Mouse (Mus musculus) CH12.LX (cell line): ENCODE measurements around the gene Zfp827. TPM values are rescaled to one million over a fixed set of nuclear protein-coding genes. Genes with fewer than 3 reads are reported as not detected.

Experiments
- DNase-seq: peaks from one replicate; pipeline ENCODE4 v3.0.0-alpha.2; 2013; ENCODE audit errors: extremely low read depth
- H3K27ac ChIP-seq: 2 replicates; pipeline ENCODE4 v1.5.1; 2012; ENCODE audit warnings: low read depth, mild to moderate bottlenecking, control low read depth, moderate library complexity; ENCODE audit not compliant: insufficient read depth
- H3K27me3 ChIP-seq: replicated peaks from 2 replicates; pipeline ENCODE3; 2012; ENCODE audit warnings: inconsistent platforms
- H3K36me3 ChIP-seq, 2 experiments: replicated peaks in 1 of 2; 2 replicates each; pipeline versions ENCODE3 to v1.6.1; 2012; ENCODE audit warnings: inconsistent platforms in 1 of 2, low read length in 1 of 2, mild to moderate bottlenecking in 1 of 2, mixed read lengths in 1 of 2, moderate library complexity in 1 of 2; ENCODE audit not compliant: control insufficient read depth in 1 of 2, insufficient read depth in 1 of 2
- H3K4me1 ChIP-seq, 2 experiments: 2 replicates each; pipeline ENCODE4 v1.6.1; 2012; ENCODE audit warnings: inconsistent platforms in 1 of 2, moderate library complexity in 1 of 2; ENCODE audit not compliant: insufficient read depth in 2 of 2, control insufficient read depth in 1 of 2
- H3K4me2 ChIP-seq: 2 replicates; pipeline ENCODE4 v1.6.1; 2012; ENCODE audit warnings: low read depth, mild to moderate bottlenecking, control low read depth; ENCODE audit not compliant: poor library complexity, insufficient read depth, severe bottlenecking
- H3K4me3 ChIP-seq, 3 experiments: fragments of 150-350 bp in 1 of 3; sonication (generic) in 1 of 3; replicated peaks in 1 of 3; 2 replicates each; pipeline versions ENCODE3 to v1.5.1; 2011 to 2012; ENCODE audit warnings: low read depth in 2 of 3, low read length in 2 of 3, mild to moderate bottlenecking in 2 of 3, moderate library complexity in 2 of 3, control low read depth in 1 of 3, improper control_type of control experiment in 1 of 3, inconsistent platforms in 1 of 3, mixed read lengths in 1 of 3; ENCODE audit not compliant: poor library complexity in 1 of 3
- H3K79me2 ChIP-seq: replicated peaks from 2 replicates; pipeline ENCODE4 v1.6.1; 2012; ENCODE audit warnings: mild to moderate bottlenecking, moderate library complexity; ENCODE audit not compliant: control insufficient read depth, poor library complexity, insufficient read depth, severe bottlenecking; ENCODE audit errors: extremely low read depth
- H3K9ac ChIP-seq: 2 replicates; pipeline ENCODE4 v1.6.1; 2012; ENCODE audit warnings: low read depth, mild to moderate bottlenecking, control low read depth, moderate library complexity; ENCODE audit not compliant: insufficient read depth
- H3K9me3 ChIP-seq: replicated peaks from 2 replicates; pipeline ENCODE3; 2012; ENCODE audit warnings: low read length, inconsistent platforms, mixed read lengths
- BHLHE40 ChIP-seq: IDR thresholded peaks from 2 replicates; pipeline ENCODE4 v1.6.1; 2011; ENCODE audit warnings: mild to moderate bottlenecking, low read depth, low read length, improper control_type of control experiment
- E2F4 ChIP-seq: IDR thresholded peaks from 2 replicates; pipeline ENCODE4 v1.6.1; 2011; ENCODE audit warnings: low read depth, low read length, improper control_type of control experiment; ENCODE audit not compliant: insufficient replicate concordance
- ELF1 ChIP-seq: IDR thresholded peaks from 2 replicates; pipeline ENCODE4 v1.6.1; 2014; ENCODE audit warnings: low read depth, mild to moderate bottlenecking, inconsistent platforms, low read length, improper control_type of control experiment
- EP300 ChIP-seq: IDR thresholded peaks from 2 replicates; pipeline ENCODE4 v1.6.1; 2011; ENCODE audit warnings: low read length, improper control_type of control experiment
- ETS1 ChIP-seq: conservative IDR thresholded peaks from 2 replicates; pipeline ENCODE4 v1.6.1; 2012; ENCODE audit warnings: low read depth, mild to moderate bottlenecking, inconsistent platforms, low read length, improper control_type of control experiment, moderate library complexity
- IRF4 ChIP-seq: IDR thresholded peaks from 2 replicates; pipeline ENCODE4 v1.6.1; 2014; ENCODE audit warnings: low read depth, mild to moderate bottlenecking, inconsistent platforms, low read length, improper control_type of control experiment
- JUN ChIP-seq: IDR thresholded peaks from 2 replicates; pipeline ENCODE4 v1.6.1; 2011; ENCODE audit warnings: low read depth, mild to moderate bottlenecking, low read length, improper control_type of control experiment, moderate library complexity; ENCODE audit not compliant: insufficient read depth
- JUND ChIP-seq: conservative IDR thresholded peaks from 2 replicates; pipeline ENCODE4 v1.6.1; 2011; ENCODE audit warnings: low read depth, low read length, improper control_type of control experiment
- KAT2A ChIP-seq: IDR thresholded peaks from 2 replicates; pipeline ENCODE4 v1.6.1; 2012; ENCODE audit warnings: low read length, improper control_type of control experiment, inconsistent platforms; ENCODE audit not compliant: insufficient replicate concordance
- MAX ChIP-seq: IDR thresholded peaks from 2 replicates; pipeline ENCODE4 v1.6.1; 2011; ENCODE audit warnings: low read length, improper control_type of control experiment
- MXI1 ChIP-seq: IDR thresholded peaks from 2 replicates; pipeline ENCODE4 v1.6.1; 2011; ENCODE audit warnings: mild to moderate bottlenecking, low read depth, low read length, improper control_type of control experiment
- MYC ChIP-seq: IDR thresholded peaks from 2 replicates; pipeline ENCODE4 v1.6.1; 2011; ENCODE audit warnings: low read depth, mild to moderate bottlenecking, improper control_type of control experiment, low read length
- NRF1 ChIP-seq: IDR thresholded peaks from 2 replicates; pipeline ENCODE4 v1.6.1; 2014; ENCODE audit warnings: low read depth, mild to moderate bottlenecking, inconsistent platforms, low read length, improper control_type of control experiment, moderate library complexity
- POLR2A ChIP-seq: IDR thresholded peaks from 2 replicates; pipeline ENCODE4 v1.6.1; 2011; ENCODE audit warnings: low read depth, mild to moderate bottlenecking, improper control_type of control experiment, low read length
- RAD21 ChIP-seq: IDR thresholded peaks from 2 replicates; pipeline ENCODE4 v1.6.1; 2011; ENCODE audit warnings: low read depth, mild to moderate bottlenecking, low read length, improper control_type of control experiment, moderate library complexity
- RCOR1 ChIP-seq: conservative IDR thresholded peaks from 2 replicates; pipeline ENCODE4 v1.6.1; 2012; ENCODE audit warnings: low read depth, mild to moderate bottlenecking, inconsistent platforms, low read length, improper control_type of control experiment
- TBP ChIP-seq: conservative IDR thresholded peaks from 2 replicates; pipeline ENCODE4 v1.6.1; 2011; ENCODE audit warnings: low read depth, low read length, improper control_type of control experiment
- USF1 ChIP-seq: IDR thresholded peaks from 2 replicates; pipeline ENCODE4 v1.6.1; 2014; ENCODE audit warnings: low read depth, mild to moderate bottlenecking, inconsistent platforms, low read length, improper control_type of control experiment
- USF2 ChIP-seq: conservative IDR thresholded peaks from 2 replicates; pipeline ENCODE4 v1.6.1; 2011; ENCODE audit warnings: low read depth, low read length, improper control_type of control experiment
- ZMIZ1 ChIP-seq: IDR thresholded peaks from 2 replicates; pipeline ENCODE4 v1.6.1; 2012; ENCODE audit warnings: low read depth, mild to moderate bottlenecking, inconsistent platforms, low read length, improper control_type of control experiment
- dilution Hi-C: fragments of 300-500 bp; cut with MboI; formaldehyde crosslinking; loops from 2 replicates; pipeline ENCODE4 v1.14.3; 2020; ENCODE audit warnings: low sequenced_read_pairs; ENCODE audit not compliant: extremely low pct_unique_long_range_greater_than_20kb, extremely low pct_ligation_motif_present
- in situ Hi-C: fragments of 300-500 bp; cut with MboI; formaldehyde crosslinking; loops from 3 replicates; pipeline ENCODE4 v1.14.3; 2019; ENCODE audit warnings: low sequenced_read_pairs, low pct_ligation_motif_present, low pct_unique_long_range_greater_than_20kb, mixed read lengths
- polyA plus RNA-seq: library from polyadenylated mRNA; unstranded; fragments of >175 nt; gene quantifications from 2 replicates; pipeline ENCODE4 v1.2.1, GENCODE M21; 2012; ENCODE audit warnings: low read depth; ENCODE audit not compliant: insufficient read length
- total RNA-seq, 2 experiments: library from RNA; depleted of rRNA; stranded (reverse); fragments of 300-350 nt in 1 of 2; fragments of >200 nt in 1 of 2; gene quantifications; 2 replicates each; pipeline ENCODE4 v1.2.3; 2012 to 2014

Gene Zfp827
- total and polyA plus RNA-seq, 3 experiments = 4.3 to 11.1 (median 7.8) TPM

DNA sequence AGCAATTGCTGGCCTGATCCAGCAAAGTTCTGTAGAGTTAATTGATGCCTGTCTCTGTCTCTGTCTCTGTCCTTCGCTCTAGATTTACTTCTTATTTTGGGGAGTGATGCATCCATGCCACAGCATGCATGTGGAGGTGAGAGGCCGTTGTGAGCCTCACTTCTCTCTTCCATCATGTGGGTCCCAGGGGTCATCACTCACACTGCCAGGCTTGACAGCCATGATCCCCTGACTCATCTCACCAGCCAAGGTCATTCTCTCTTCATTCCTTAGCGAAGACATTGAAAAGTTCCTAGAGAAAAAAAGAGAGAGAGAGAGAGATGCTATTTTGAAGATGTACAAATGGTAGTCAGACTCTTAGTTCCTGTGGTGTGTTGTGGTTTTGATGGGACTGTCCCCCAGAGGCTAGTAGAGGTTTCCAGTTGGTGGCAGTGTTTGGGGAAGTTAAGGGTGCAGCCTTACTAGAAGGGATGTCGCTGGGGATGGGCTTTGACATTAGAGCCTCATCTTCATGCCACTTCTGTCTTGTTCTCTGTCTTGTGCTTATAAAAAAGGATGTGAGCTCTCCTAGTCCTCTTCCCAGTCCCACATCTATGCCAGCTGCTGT lies 133.0 kb downstream of the Zfp827 start (continued):
- TF ChIP-seq ZMIZ1 (peak; percentile 42; the same call in 1 of the 2 replicates), E2F4 (no peak), TBP (peak; percentile 63; the same call in 1 of the 2 replicates), EP300 (peak; percentile 96), BHLHE40 (peak; percentile 79), NRF1 (0 out of 2 replicates have a peak, but pooled peaks have one; percentile 30), MXI1 (peak; percentile 21; the same call in 1 of the 2 replicates), RAD21 (peak; percentile 35)

- Histone ChIP-seq H3K9ac (peak overlapping the region; percentile 63), H3K4me2 (peak overlapping the region; percentile 68), H3K79me2 (no peaks in the 10 kb centered on the region), H3K27ac (peak overlapping the region; percentile 98), H3K27me3 (no peaks in the 10 kb centered on the region)
- dilution Hi-C loops = no loop called here
- DNase-seq = peak; percentile 73
- TF ChIP-seq JUND (peak; percentile 55; the same call in 1 of the 2 replicates), JUN (peak; percentile 77), BHLHE40 (peak; percentile 87), ETS1 (peak; percentile 69), RCOR1 (0 out of 2 replicates have a peak, but pooled peaks have one; percentile 28), NRF1 (peak; percentile 68), POLR2A (no peak; the same call in 1 of the 2 replicates), KAT2A (no peak), USF2 (no peak), ZMIZ1 (no peak), EP300 (peak; percentile 71), MXI1 (peak; percentile 91), IRF4 (peak; percentile 82), ELF1 (0 out of 2 replicates have a peak, but pooled peaks have one; percentile 6), MYC (peak; percentile 82), MAX (peak; percentile 79), TBP (peak; percentile 71; the same call in 1 of the 2 replicates), USF1 (peak; percentile 38)
- TF ChIP-seq, all 38 proteins: peak for 14
- no peaks in the 10 kb centered on the region for H3K9me3 ChIP-seq
- peaks cover 16 to 47% of the 10 kb centered on the region in 2 experiments for H3K36me3 ChIP-seq
- H3K4me3 ChIP-seq = peak overlapping the region in 1 of 3 experiments; percentile 38
- in situ Hi-C loops = no loop called here
- peaks cover 45 to 65% of the 10 kb centered on the region in 2 experiments for H3K4me1 ChIP-seq
These were observed 134.5 kb downstream of the Zfp827 start for GRCm38 (mm10) chr8:79162533-79163308.
